Mouse (Mus musculus) myocyte (in vitro differentiated cells): ENCODE results near the gene H2-Q2.

Source experiments
- CEBPB ChIP-seq: IDR thresholded peaks from 2 replicates; pipeline ENCODE4 v1.6.1; 2011; ENCODE audit warnings: mild to moderate bottlenecking, moderate library complexity; ENCODE audit not compliant: poor library complexity, insufficient read depth, severe bottlenecking
- MAX ChIP-seq: IDR thresholded peaks from one replicate; pipeline ENCODE4 v1.6.1; 2011; ENCODE audit warnings: low read depth, mild to moderate bottlenecking, control low read depth
- MYOG ChIP-seq, 3 experiments: IDR thresholded peaks; one replicate each; pipeline ENCODE4 v1.6.1; 2011; ENCODE audit warnings: control low read depth in 2 of 3, low read depth in 2 of 3, mild to moderate bottlenecking in 2 of 3; ENCODE audit not compliant: insufficient read length in 2 of 3, control insufficient read depth in 1 of 3, insufficient read depth in 1 of 3
- POLR2A ChIP-seq: IDR thresholded peaks from one replicate; pipeline ENCODE4 v1.6.1; 2011; ENCODE audit warnings: low read depth, mild to moderate bottlenecking, control low read depth, moderate library complexity; ENCODE audit not compliant: insufficient read length
- POLR2AphosphoS2 ChIP-seq: IDR thresholded peaks from one replicate; pipeline ENCODE4 v1.6.1; 2011; ENCODE audit warnings: low read depth, control low read depth; ENCODE audit not compliant: insufficient read length
- SRF ChIP-seq: IDR thresholded peaks from one replicate; pipeline ENCODE4 v1.6.1; 2011; ENCODE audit warnings: low read depth; ENCODE audit not compliant: control insufficient read depth, insufficient read length
- TCF12 ChIP-seq: IDR thresholded peaks from one replicate; pipeline ENCODE4 v1.6.1; 2011; ENCODE audit warnings: mild to moderate bottlenecking, control low read depth; ENCODE audit not compliant: poor library complexity, insufficient read depth, severe bottlenecking
- USF1 ChIP-seq: IDR thresholded peaks from one replicate; pipeline ENCODE4 v1.6.1; 2011; ENCODE audit warnings: low read depth, mild to moderate bottlenecking, control low read depth, moderate library complexity

- no peak for TF ChIP-seq MYOG (IDR thresholded peaks at IDR 0.05; ENCODE audit: control insufficient read depth in 1 of 3, insufficient read depth in 1 of 3, insufficient read length in 2 of 3, low read depth in 2 of 3)
- no peak for TF ChIP-seq POLR2AphosphoS2
- no peak for TF ChIP-seq SRF
- TF ChIP-seq TCF12 = no peak
- TF ChIP-seq USF1 = no peak
- no peak for TF ChIP-seq POLR2A
- no peak for TF ChIP-seq MAX
- TF ChIP-seq CEBPB = no peak
Measured at GRCm38 (mm10) chr17:35358763-35359469, 16.9 kb downstream of the H2-Q2 start.
